Mouse (Mus musculus) lung, postnatal 0 days (tissue): ENCODE measurements around the gene Ssbp3.

Source experiments
- CTCF ChIP-seq: IDR thresholded peaks from 2 replicates; pipeline ENCODE4 v1.5.1; 2016; ENCODE audit warnings: antibody characterized with exemption, mild to moderate bottlenecking
- EP300 ChIP-seq: IDR thresholded peaks from 2 replicates; pipeline ENCODE4 v1.6.1; 2016; ENCODE audit warnings: antibody characterized with exemption, mild to moderate bottlenecking, control low read depth

DNA sequence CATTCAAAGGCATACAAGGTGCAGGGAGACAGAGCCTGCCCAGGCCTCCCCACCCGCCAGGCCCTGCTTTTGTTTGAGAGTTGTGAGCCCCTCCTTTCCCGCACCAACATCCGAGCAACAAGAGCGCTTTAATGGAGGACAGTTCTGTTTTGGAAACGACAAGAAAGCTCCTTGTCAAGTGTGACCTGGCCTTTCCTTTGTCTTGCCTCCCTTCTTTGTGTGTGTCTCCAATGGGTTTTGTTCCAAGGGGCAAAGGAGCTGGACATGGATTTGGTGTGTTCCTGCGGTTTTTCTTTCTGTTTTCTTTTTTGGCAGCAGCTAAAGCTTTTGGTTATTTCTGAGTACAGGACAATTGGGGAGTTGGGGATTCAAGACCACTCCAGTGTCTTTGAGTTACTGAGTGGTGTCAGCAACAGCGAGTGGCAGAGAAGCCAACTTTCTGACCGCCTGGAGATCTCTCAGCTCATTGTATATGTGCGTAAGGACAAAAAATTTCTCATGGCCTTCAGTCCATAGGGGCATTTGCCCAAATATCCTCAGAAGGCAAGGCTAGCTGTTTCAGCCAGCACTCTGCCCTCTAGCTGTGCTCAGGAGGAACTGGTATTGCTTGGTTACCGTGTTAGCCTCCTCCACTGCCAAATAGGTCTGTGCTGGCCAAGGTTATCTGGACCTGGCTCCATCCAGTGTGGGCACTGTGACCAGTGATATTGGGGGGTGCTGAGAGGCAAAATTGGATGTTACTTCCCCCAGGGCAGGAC, 78.9 kb downstream of the Ssbp3 start:
- TF ChIP-seq EP300 (no peak), CTCF (peak; percentile 78)
